Mouse (Mus musculus): Measurements from ENCODE around the gene Creld1.
A peak's percentile ranks its signal among the peaks of the same experiment; 100 is the strongest.

Creld1 gene

GRCm38 (mm10) chr6:113483100-113483615, at the start of gene Creld1:
Gene Creld1 (plus strand): TSS chr6:113483297.
- peak; percentile 85 for DNase-seq (ENCODE audit: extremely low read depth, low read depth, low spot score)

GRCm38 (mm10) chr6:113433661-113434060, 49.4 kb upstream of the Creld1 start:
- no peak for DNase-seq (ENCODE audit: extremely low read depth, low read depth, low spot score)

- no peak for DNase-seq (ENCODE audit: extremely low read depth, low read depth, low spot score)
These were observed 48.4 kb upstream of the Creld1 start for GRCm38 (mm10) chr6:113434691-113435090.

- no peak for DNase-seq (ENCODE audit: extremely low read depth, low read depth, low spot score)
These were observed 47.4 kb upstream of the Creld1 start, which contains the start of gene Cidec for GRCm38 (mm10) chr6:113435664-113436205. Gene Cidec (minus strand): TSS chr6:113435760.

- DNase-seq (ENCODE audit: extremely low read depth, low read depth, low spot score), result no peak
These were observed 46.0 kb upstream of the Creld1 start for GRCm38 (mm10) chr6:113437135-113437534.

GRCm38 (mm10) chr6:113438721-113439430, 44.2 kb upstream of the Creld1 start:
- DNase-seq (ENCODE audit: extremely low read depth, low read depth, low spot score), result no peak

GRCm38 (mm10) chr6:113440686-113441085, 42.4 kb upstream of the Creld1 start:
- no peak for DNase-seq (ENCODE audit: extremely low read depth, low read depth, low spot score)

- no peak for DNase-seq (ENCODE audit: extremely low read depth, low read depth, low spot score)
These were observed 41.9 kb upstream of the Creld1 start for GRCm38 (mm10) chr6:113441147-113441680.

GRCm38 (mm10) chr6:113442087-113442441, 41.0 kb upstream of the Creld1 start:
- DNase-seq (ENCODE audit: extremely low read depth, low read depth, low spot score), result no peak

- DNase-seq (ENCODE audit: extremely low read depth, low read depth, low spot score), result no peak
These were observed 40.5 kb upstream of the Creld1 start, which contains the start of gene Jagn1 for GRCm38 (mm10) chr6:113442442-113443090. Gene Jagn1 (plus strand): TSS chr6:113442569.

- DNase-seq (ENCODE audit: extremely low read depth, low read depth, low spot score), result no peak
These were observed 40.0 kb upstream of the Creld1 start for GRCm38 (mm10) chr6:113443091-113443490.

GRCm38 (mm10) chr6:113444207-113444965, 38.7 kb upstream of the Creld1 start:
- DNase-seq (ENCODE audit: extremely low read depth, low read depth, low spot score), result no peak

GRCm38 (mm10) chr6:113447639-113448038, 35.5 kb upstream of the Creld1 start:
- DNase-seq (ENCODE audit: extremely low read depth, low read depth, low spot score), result no peak

GRCm38 (mm10) chr6:113451839-113452238, 31.3 kb upstream of the Creld1 start:
- DNase-seq (ENCODE audit: extremely low read depth, low read depth, low spot score), result no peak

GRCm38 (mm10) chr6:113455007-113455406, 28.1 kb upstream of the Creld1 start:
- no peak for DNase-seq (ENCODE audit: extremely low read depth, low read depth, low spot score)

- DNase-seq (ENCODE audit: extremely low read depth, low read depth, low spot score), result no peak
These were observed 25.1 kb upstream of the Creld1 start, which contains the start of gene Il17re for GRCm38 (mm10) chr6:113457952-113458534. Gene Il17re (plus strand): TSS chr6:113458484.

- no peak for DNase-seq (ENCODE audit: extremely low read depth, low read depth, low spot score)
These were observed 24.5 kb upstream of the Creld1 start for GRCm38 (mm10) chr6:113458635-113459034.

- DNase-seq (ENCODE audit: extremely low read depth, low read depth, low spot score), result no peak
These were observed 19.1 kb upstream of the Creld1 start for GRCm38 (mm10) chr6:113464040-113464439.

GRCm38 (mm10) chr6:113465602-113466001, 17.5 kb upstream of the Creld1 start:
- DNase-seq (ENCODE audit: extremely low read depth, low read depth, low spot score), result no peak

- DNase-seq (ENCODE audit: extremely low read depth, low read depth, low spot score), result no peak
These were observed 14.6 kb upstream of the Creld1 start for GRCm38 (mm10) chr6:113468512-113468911.

Data from fat pad, adult 2 months (tissue).